ENCODE assay signal across 14 mouse cellular contexts in the genomic region with DNA sequence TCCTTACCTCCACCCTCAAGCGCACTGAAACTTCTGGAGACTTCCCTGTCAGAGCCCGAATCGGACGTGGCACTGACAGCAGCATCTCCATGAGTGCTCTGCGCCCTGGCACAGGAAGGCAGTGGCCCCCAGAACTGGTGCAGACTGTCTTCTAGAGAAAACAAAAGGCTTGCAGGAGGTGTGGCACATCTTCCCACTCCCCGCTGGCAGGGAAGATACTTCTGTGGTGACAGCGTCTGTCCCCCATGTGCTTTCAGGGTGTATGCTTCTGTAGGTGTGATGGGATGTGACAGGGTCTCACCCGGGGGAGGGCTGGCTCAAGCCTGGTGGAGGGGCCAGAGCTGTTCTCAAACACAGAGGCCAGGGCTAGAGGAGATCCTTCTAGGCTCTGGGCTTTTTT. TPM values are rescaled to one million over a fixed set of nuclear protein-coding genes. Genes with fewer than 3 reads are reported as not detected.
DNase-seq lines count a peak whose midpoint lies in the region; ATAC-seq lines count a peak whose summit lies in the region.
"Had no signal": no experiment of that assay in that cellular context is flagged by ENCODE, and none has a peak within 500 bp of the region (broad histone marks: within the 10 kb centered on the region; RNA-seq: fewer than 3 reads in every experiment).

No protein-coding gene starts in this region.

- peaks cover 12% of the 10 kb centered on the region; the same call in 1 of the 2 replicates for H3K27me3 ChIP-seq in hindbrain, embryonic 13.5 days
- no peaks in the 10 kb centered on the region; the same call in 1 of the 2 replicates for H3K27me3 ChIP-seq in midbrain, embryonic 16.5 days (ENCODE audit: control insufficient read depth, insufficient read depth, low read depth, low read length)
- peaks cover 35% of the 10 kb centered on the region for H3K27me3 ChIP-seq in heart, embryonic 11.5 days (ENCODE audit: control insufficient read depth, insufficient read depth, low read length)

- no peak overlapping the region for H3K27ac ChIP-seq in hindbrain, embryonic 13.5 days
- H3K27ac ChIP-seq in midbrain, embryonic 16.5 days (ENCODE audit: low read length) = no peak overlapping the region
- no peak overlapping the region for H3K27ac ChIP-seq in heart, embryonic 11.5 days (ENCODE audit: low read depth, low read length)
- H3K27ac ChIP-seq: heart, embryonic 13.5 days; limb, embryonic 13.5 days had no signal

- no peaks in the 10 kb centered on the region for H3K36me3 ChIP-seq in hindbrain, embryonic 13.5 days
- no peaks in the 10 kb centered on the region for H3K36me3 ChIP-seq in midbrain, embryonic 16.5 days (ENCODE audit: control insufficient read depth, insufficient read depth, low read length)
- H3K36me3 ChIP-seq in heart, embryonic 11.5 days (ENCODE audit: control insufficient read depth, insufficient read depth, low read length) = no peaks in the 10 kb centered on the region
- H3K36me3 ChIP-seq: heart, embryonic 13.5 days; limb, embryonic 13.5 days had no signal

- H3K4me1 ChIP-seq in hindbrain, embryonic 13.5 days (replicated peaks) = peaks cover 84% of the 10 kb centered on the region
- H3K4me1 ChIP-seq in midbrain, embryonic 16.5 days (ENCODE audit: control insufficient read depth, insufficient read depth, low read length) = peaks cover 64% of the 10 kb centered on the region
- peaks cover 6% of the 10 kb centered on the region for H3K4me1 ChIP-seq in heart, embryonic 11.5 days (ENCODE audit: control insufficient read depth, insufficient read depth, low read length)

- peak overlapping the region; percentile 85 for H3K9ac ChIP-seq in hindbrain, embryonic 13.5 days
- H3K9ac ChIP-seq in midbrain, embryonic 16.5 days (ENCODE audit: low read depth, low read length) = peak overlapping the region; percentile 79; the same call in 1 of the 2 replicates
- H3K9ac ChIP-seq in heart, embryonic 11.5 days (ENCODE audit: low read depth, low read length) = no peak overlapping the region
- H3K9ac ChIP-seq: heart, embryonic 13.5 days; limb, embryonic 13.5 days had no signal

- no peaks in the 10 kb centered on the region for H3K9me3 ChIP-seq in hindbrain, embryonic 13.5 days
- no peaks in the 10 kb centered on the region for H3K9me3 ChIP-seq in midbrain, embryonic 16.5 days (replicated peaks; ENCODE audit: control insufficient read depth, low read length, poor library complexity, severe bottlenecking)
- H3K9me3 ChIP-seq in heart, embryonic 11.5 days (replicated peaks; ENCODE audit: control insufficient read depth, low read length) = no peaks in the 10 kb centered on the region
- H3K9me3 ChIP-seq: heart, embryonic 13.5 days; limb, embryonic 13.5 days had no signal

- peak overlapping the region; percentile 76 for H3K4me3 ChIP-seq in hindbrain, embryonic 13.5 days
- peak overlapping the region; percentile 77 for H3K4me3 ChIP-seq in midbrain, embryonic 16.5 days (ENCODE audit: low read depth, low read length)
- H3K4me3 ChIP-seq in heart, embryonic 11.5 days (ENCODE audit: low read depth, low read length) = no peak overlapping the region
- H3K4me3 ChIP-seq: heart, embryonic 13.5 days; limb, embryonic 13.5 days had no signal

- H3K4me2 ChIP-seq in hindbrain, embryonic 13.5 days = peak overlapping the region; percentile 84
- peak overlapping the region; percentile 67 for H3K4me2 ChIP-seq in midbrain, embryonic 16.5 days (ENCODE audit: low read length)
- no peak overlapping the region for H3K4me2 ChIP-seq in heart, embryonic 11.5 days
- H3K4me2 ChIP-seq: heart, embryonic 13.5 days; limb, embryonic 13.5 days had no signal

- DNase-seq in right cerebral cortex, adult 18-20 months = peak; percentile 18
- DNase-seq in right cerebral cortex, postnatal 36 days (ENCODE audit: low spot score in 2 of 2) = no peak
- DNase-seq in MN1 (ENCODE audit: low spot score) = no peak
- no peak for DNase-seq in heart, adult 18-20 months
- DNase-seq: kidney, postnatal 14 days; lung, adult 18-20 months; right cerebral cortex, postnatal 14 days; thymus, adult 2 months had no signal

- ATAC-seq in hindbrain, embryonic 13.5 days (ENCODE audit: low FRiP score) = no peak
- no peak for ATAC-seq in midbrain, embryonic 16.5 days
- no peak for ATAC-seq in heart, embryonic 11.5 days (replicated peaks; ENCODE audit: insufficient number of reproducible peaks, low FRiP score, low TSS enrichment)
- ATAC-seq: activated CD4-positive, CD25-positive, alpha-beta regulatory T cell, adult 4 months had no signal

- 26% methylated on average over 8 of the region's 8 CpGs for WGBS in hindbrain, embryonic 13.5 days
- WGBS in midbrain, embryonic 16.5 days = 28% methylated on average over 8 of the region's 8 CpGs
- WGBS in heart, embryonic 11.5 days (ENCODE audit: insufficient replicate concordance) = 42% methylated on average over 8 of the region's 8 CpGs

RNA-seq across cellular contexts. Expression of gene Nav2, which starts 53.0 kb away (rescaled TPM):
- polyA plus RNA-seq in hindbrain, embryonic 13.5 days (2015; fragmentation: Nextera tagmentation; extraction: Ambion mirVana) = 22.4 and 24.2 TPM in 2 replicates
- polyA plus RNA-seq in midbrain, embryonic 16.5 days (2015; fragmentation: Nextera tagmentation; extraction: Ambion mirVana) = 21.5 and 23.6 TPM in 2 replicates
- total RNA-seq in heart, adult 18-20 months (2021) = 10 to 100 TPM; 35.5 to 45.2 TPM
- 22.4 and 32.2 TPM in 2 replicates for polyA plus RNA-seq in heart, embryonic 11.5 days (2014; fragmentation: Nextera tagmentation; extraction: Ambion mirVana)
